Mouse (Mus musculus): Measurements from ENCODE around the gene Fam53a.

Gene Fam53a

GRCm38 (mm10) chr5:33632526-33632925 is 3.1 kb upstream of the Fam53a start:
- no peak for DNase-seq (ENCODE audit: low read depth, low spot score)

- no peak for DNase-seq (ENCODE audit: low read depth, low spot score)
Measured at GRCm38 (mm10) chr5:33630615-33631014, 1.2 kb upstream of the Fam53a start.

- peak; percentile 51 for DNase-seq (ENCODE audit: low read depth, low spot score)
Measured at GRCm38 (mm10) chr5:33630061-33630460, 626 bp upstream of the Fam53a start.

- peak; percentile 85 for DNase-seq (ENCODE audit: low read depth, low spot score)
Measured at GRCm38 (mm10) chr5:33628820-33629300, 575 bp downstream of the Fam53a start.

DNA sequence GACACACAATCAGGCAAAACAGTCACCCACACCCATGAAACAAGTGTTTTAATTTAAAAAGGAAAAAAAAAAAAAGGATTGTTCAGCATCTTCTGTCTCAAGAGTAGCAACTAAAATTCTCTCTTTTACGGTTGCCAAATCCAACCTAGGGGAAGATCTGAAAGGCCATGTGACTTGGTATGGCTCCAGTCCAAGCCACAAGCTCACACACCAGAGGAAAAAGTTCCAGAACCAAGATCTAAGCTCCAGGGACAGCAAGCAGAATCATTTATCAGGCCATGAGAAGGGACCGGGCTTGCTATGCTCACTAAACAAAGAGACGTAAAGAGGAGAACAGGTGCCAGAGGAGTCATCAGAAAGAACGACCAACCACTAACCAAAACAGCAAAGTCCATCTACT is 1.5 kb downstream of the Fam53a start:
- no peak for DNase-seq (ENCODE audit: low read depth, low spot score)

GRCm38 (mm10) chr5:33623766-33624165 is 5.7 kb downstream of the Fam53a start:
- no peak for DNase-seq (ENCODE audit: low read depth, low spot score)

DNA sequence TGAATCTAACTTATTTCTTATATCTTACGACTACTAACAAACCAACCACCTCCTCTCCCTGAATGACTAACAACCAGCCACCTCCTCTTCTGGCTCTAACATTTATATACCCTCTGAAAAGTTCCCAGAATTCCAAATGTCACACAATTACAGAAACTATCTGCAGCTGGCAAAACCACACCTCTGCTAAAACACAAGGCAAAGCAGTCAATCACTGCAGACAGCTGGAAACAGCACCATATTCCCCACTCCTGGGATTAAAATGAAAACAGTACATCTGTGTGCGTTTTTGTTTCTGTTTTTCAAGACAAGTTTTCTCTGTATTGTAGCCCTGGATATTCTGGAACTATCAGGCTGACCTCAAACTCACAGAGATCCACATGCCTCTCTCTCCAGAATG is 6.8 kb downstream of the Fam53a start:
- DNase-seq (ENCODE audit: low read depth, low spot score) = no peak

DNA sequence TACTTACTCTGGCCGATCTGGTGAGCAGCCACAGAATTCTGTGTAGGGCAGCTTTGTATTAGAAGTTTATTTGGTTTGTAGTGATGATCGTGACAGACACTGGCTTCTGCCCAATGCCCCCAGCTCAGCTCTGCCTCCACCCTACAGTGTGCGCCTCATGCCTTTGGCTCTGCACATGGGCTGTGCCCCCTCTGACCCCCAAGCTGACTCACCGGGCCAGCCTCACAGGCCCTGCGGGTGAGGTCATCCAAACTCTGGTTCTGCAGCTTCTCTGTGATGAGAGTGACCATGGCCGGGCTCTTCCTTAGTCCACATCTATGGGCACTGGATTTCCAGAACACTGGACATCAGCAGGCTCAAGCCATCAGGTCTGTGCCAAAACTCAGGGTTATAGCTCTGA is 15.0 kb downstream of the Fam53a start:
- no peak for DNase-seq (ENCODE audit: low read depth, low spot score)

DNA sequence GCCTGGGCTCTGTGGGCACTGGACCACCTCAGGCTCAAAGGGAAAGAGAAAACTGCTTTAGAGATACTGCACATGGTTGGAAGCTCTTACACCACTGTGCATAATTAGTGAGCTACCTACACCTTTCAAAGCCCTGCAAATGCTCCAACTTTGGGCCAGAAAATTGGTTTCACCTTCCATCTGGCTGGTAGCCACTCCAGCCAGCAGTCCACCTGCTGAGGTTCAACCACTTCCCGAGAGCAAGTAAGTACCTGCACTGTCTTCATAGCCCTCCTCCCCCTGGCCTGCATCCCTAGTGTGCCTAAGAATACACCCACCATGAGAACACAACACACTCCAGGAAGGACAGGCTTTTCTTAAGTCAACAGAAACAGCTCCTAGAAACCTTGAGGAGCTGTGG is 17.6 kb downstream of the Fam53a start:
- DNase-seq (ENCODE audit: low read depth, low spot score) = no peak

GRCm38 (mm10) chr5:33609226-33609625 is 20.2 kb downstream of the Fam53a start:
- no peak for DNase-seq (ENCODE audit: low read depth, low spot score)

DNA sequence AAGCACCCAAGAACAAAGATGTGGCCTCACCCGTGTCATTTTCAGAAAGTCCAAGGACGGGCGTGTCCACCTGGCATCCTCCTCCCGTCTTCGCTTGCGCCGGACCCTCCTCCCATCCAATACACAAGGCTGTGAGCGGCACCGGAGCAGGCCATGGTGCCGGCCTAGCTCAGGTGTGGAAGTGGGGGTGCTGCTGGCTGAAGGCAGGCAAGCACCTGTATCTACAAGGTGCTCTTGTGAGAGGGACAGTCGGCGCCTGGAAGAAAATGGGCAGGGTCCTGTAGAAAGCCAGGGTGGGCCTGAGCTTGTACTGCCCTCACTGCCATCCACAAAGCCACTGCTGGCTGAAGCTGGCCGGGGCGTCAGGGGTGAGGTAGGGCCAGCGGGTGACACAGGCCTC is 22.0 kb downstream of the Fam53a start:
- no peak for DNase-seq (ENCODE audit: low read depth, low spot score)

- DNase-seq (ENCODE audit: low read depth, low spot score) = no peak
Measured at GRCm38 (mm10) chr5:33606631-33607030, 22.8 kb downstream of the Fam53a start.

GRCm38 (mm10) chr5:33605314-33605713 is 24.1 kb downstream of the Fam53a start:
- DNase-seq (ENCODE audit: low read depth, low spot score) = no peak

DNA sequence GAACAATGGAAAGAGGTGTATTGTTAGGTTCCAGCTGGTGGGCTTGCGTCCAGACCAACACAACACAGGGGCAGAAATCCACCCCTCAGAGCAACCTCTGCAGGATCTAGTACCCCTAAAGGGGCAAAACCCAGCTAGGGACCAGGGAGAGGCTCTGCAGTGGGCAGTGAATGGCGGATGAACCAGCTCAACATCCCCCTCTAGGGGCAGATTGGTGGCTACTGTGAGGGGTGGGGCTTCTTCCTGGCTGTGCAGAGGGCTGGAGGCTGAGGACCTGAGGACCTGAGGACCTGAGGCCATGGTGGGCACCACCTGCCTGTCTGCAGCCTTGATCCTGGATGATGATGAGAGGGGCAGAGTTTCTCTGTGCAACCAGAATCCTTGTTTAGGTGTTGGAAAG is 35.8 kb downstream of the Fam53a start:
- peak; percentile 53 for DNase-seq (ENCODE audit: low read depth, low spot score)

DNA sequence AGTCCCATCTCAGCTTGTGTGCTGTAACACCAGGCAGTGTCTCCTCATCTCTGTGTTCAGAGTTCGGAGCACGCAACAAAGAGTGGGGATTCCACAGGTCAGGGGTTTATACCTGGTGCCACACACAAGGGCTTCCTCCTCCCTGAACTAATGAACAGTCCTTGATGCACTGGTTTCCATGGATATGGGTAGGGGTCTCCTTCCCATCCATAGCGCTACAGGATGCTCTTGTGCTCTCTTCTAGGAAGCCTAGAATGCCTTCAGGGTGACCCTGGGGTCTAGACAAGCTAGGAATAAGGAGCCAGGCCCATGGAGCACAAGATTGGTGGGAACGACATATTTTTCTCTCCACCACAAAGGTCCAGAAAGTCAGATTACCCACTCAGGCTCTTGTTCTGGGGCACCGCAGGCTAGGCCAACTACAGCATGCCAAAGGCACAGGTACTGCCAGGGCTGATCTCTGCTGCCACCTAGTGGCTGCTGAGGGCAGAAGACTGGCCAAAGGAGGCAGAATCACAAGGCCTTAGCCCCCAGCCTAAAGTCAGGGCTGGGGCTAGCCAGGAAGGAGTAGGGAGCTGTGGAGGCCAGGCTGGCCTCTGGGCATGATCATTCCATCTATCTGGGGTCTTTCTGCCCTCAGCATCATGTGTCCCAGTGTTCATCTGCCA is 40.1 kb downstream of the Fam53a start:
- DNase-seq (ENCODE audit: low read depth, low spot score) = peak; percentile 86

- DNase-seq (ENCODE audit: low read depth, low spot score) = no peak
Measured at GRCm38 (mm10) chr5:33588066-33588465, 41.4 kb downstream of the Fam53a start.

DNA sequence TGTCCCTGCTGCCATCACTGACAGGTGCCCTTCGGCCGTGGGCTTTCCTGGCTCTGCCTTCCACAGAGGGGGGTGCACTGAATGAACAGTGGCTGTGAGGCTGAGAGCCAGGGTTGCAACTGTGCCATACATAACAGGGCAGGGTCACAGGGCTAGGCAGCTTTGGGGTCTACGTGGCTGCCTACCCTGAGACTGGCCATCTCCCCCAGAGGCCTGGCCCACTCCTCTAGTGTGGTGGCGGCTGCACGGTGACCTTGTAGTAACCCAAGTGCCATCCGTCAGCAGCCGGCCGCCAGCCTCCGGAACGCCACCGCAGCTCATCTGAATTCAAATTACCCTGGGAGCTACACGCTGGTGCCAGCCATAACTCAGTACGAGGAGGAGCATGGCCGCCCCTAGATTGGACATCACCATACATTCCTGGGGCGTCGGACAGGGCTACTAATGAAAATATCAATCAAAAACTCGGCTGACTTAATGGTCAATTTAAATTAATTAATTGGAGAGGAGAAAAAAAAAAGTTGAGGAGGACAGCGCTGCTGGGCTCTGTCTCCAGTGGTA is 41.9 kb downstream of the Fam53a start:
- DNase-seq (ENCODE audit: low read depth, low spot score) = no peak

- DNase-seq (ENCODE audit: low read depth, low spot score) = no peak
Measured at GRCm38 (mm10) chr5:33580336-33580735, 49.1 kb downstream of the Fam53a start.

DNA sequence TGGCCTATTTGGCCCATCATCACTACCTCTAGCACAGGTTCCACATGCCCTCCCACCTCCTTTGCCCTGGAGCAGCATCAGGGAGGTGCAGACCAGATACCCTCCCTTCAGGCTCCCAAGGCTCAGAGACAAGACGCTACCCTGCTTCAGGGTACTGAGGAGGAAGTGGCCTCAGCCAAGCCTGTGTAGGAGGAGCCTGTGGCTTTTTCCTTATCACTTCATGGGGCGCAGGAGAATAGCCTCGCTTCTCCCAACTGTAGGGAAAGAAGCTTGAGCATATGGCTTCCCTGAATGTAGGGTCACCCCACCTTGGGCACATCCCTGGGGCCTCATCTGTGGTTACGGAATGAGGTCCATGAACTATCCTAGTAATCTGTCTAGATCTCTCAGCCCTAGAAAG is 55.2 kb downstream of the Fam53a start:
- no peak for DNase-seq (ENCODE audit: low read depth, low spot score)

- DNase-seq (ENCODE audit: low read depth, low spot score) = no peak
Measured at GRCm38 (mm10) chr5:33565886-33566285, 63.5 kb downstream of the Fam53a start.

- DNase-seq (ENCODE audit: low read depth, low spot score) = no peak
Measured at GRCm38 (mm10) chr5:33556277-33556995, 73.0 kb downstream of the Fam53a start.

All from ZHBTc4 (cell line).